Mouse (Mus musculus): ENCODE data around the gene Eps15. TPM values are rescaled to one million over a fixed set of nuclear protein-coding genes. Genes with fewer than 3 reads are reported as not detected.
A peak's percentile ranks its signal among the peaks of the same experiment; 100 is the strongest.

Gene Eps15
- polyA plus RNA-seq, 1 experiment from 2014 or later, result 27.9 TPM

DNA sequence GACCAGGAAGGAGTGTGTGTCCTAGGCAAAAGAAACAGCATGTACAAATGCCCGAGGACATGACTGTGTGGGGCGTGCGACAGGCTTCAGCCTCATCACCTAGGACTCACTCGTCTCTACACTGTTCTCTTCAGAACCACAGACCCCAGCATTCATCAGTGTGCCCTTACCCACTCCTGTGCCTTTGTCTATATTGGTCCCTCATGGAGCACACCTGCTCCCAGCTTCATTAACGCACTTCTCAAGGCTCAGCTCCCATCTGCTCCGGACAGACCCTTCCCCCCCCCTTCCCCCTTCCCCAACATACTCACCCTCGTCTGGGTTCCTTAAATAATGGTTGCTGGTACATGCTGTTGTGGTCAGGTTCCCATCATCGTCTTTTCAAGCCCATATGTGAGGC lies 125.3 kb downstream of the Eps15 start:
- Histone ChIP-seq H3K36me3 (ENCODE audit: control insufficient read depth, insufficient read depth, low read length) (no peaks in the 10 kb centered on the region), H3K9me3 (ENCODE audit: control insufficient read depth, low read length) (no peaks in the 10 kb centered on the region), H3K27me3 (replicated peaks; ENCODE audit: control insufficient read depth, insufficient read depth, low read length) (no peaks in the 10 kb centered on the region), H3K9ac (ENCODE audit: low read depth, low read length) (0 out of 2 replicates have a peak overlapping the region, but pooled peaks have one; percentile 76), H3K4me2 (ENCODE audit: low read depth, low read length) (peak overlapping the region; percentile 98), H3K4me3 (ENCODE audit: low read length) (peak overlapping the region; percentile 66), H3K4me1 (ENCODE audit: control insufficient read depth, insufficient read depth, low read length) (peaks cover 12% of the 10 kb centered on the region; the same call in 1 of the 2 replicates), H3K27ac (ENCODE audit: low read length) (peak overlapping the region; percentile 87)
- ATAC-seq, result no peak
- 58% methylated on average over 8 of the region's 8 CpGs for WGBS

DNA sequence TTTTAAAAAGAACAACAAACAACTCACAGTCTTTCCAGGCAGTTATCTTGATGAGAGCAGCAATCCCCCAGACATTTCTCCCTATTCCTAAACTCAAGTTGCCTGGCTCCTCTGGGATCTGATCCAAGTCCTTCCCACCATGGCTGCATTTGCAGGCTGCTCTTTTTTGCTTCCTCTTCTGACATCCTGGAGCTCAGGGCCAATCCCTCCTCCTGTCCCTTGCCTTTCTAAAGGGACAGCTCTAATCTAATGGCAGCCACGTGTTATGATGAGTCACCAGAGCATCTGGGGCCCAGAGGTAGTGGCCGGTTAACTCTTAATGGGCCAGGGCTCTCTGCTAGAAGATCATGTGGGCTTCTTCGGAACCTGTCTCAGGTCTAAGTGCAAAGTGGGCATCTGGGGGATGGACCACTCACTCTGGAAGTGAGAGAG lies 126.0 kb downstream of the Eps15 start:
- H3K4me1 ChIP-seq (ENCODE audit: control insufficient read depth, insufficient read depth, low read length), result peaks cover 17% of the 10 kb centered on the region
- H3K27me3 ChIP-seq (replicated peaks; ENCODE audit: control insufficient read depth, insufficient read depth, low read length), result no peaks in the 10 kb centered on the region
- peak overlapping the region; percentile 98 for H3K4me2 ChIP-seq (ENCODE audit: low read depth, low read length)
- H3K9me3 ChIP-seq (ENCODE audit: control insufficient read depth, low read length), result no peaks in the 10 kb centered on the region
- peak overlapping the region; percentile 66 for H3K4me3 ChIP-seq (ENCODE audit: low read length)
- peak overlapping the region; percentile 87 for H3K27ac ChIP-seq (ENCODE audit: low read length)
- peak; percentile 91 for ATAC-seq
- 1% methylated on average over 3 of the region's 3 CpGs for WGBS
- H3K9ac ChIP-seq (ENCODE audit: low read depth, low read length), result peak overlapping the region; percentile 76
- no peaks in the 10 kb centered on the region for H3K36me3 ChIP-seq (ENCODE audit: control insufficient read depth, insufficient read depth, low read length)

DNA sequence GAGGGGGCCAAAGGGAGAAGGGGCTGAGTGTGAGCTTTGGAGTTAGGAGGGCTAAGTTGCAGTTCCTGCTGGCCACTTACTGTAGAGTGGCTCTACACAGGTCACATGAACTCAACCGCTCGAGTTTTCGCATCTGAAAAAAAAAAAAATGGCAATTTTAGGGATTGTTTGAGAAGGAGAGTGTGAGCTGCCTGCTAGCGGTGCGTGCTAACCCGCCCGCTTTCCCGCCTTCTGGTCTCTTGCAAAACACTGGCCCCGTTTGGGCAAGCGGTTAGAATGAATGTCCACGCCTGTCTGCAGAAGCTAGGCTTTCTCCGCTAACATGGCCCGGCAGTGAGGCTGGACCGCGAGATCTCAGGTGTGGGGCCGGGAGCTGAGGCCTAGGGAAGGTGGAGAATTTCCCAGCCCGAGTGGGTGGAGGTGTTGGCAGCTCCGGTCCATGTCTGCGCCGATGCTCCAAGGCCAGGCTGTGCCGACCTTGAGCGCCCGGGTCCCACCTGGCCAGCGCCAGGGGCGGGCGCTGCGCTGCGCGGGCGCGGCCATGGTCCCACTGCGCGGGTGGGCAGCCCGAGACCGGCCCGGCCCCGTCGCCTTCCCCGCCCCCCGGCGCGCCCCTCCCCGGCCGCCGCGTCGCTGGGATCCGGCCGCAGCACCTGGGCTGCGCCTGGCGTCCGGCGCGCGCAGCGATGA lies 126.6 kb downstream of the Eps15 start, which contains the start of gene Ttc39a:
TSS of gene Ttc39a (plus strand) at position 138 of the 690 bp plus-strand sequence.
- Histone ChIP-seq H3K4me1 (ENCODE audit: control insufficient read depth, insufficient read depth, low read length) (peaks cover 22% of the 10 kb centered on the region), H3K9ac (ENCODE audit: low read depth, low read length) (peak within 1 kb of the TSS; percentile 76), H3K27me3 (replicated peaks; ENCODE audit: control insufficient read depth, insufficient read depth, low read length) (no peaks in the 10 kb centered on the region), H3K9me3 (ENCODE audit: control insufficient read depth, low read length) (no peaks in the 10 kb centered on the region), H3K27ac (ENCODE audit: low read length) (peak within 1 kb of the TSS; percentile 87), H3K36me3 (ENCODE audit: control insufficient read depth, insufficient read depth, low read length) (no peaks in the 10 kb centered on the region), H3K4me3 (ENCODE audit: low read length) (peak within 1 kb of the TSS; percentile 66), H3K4me2 (ENCODE audit: low read depth, low read length) (peak within 1 kb of the TSS; percentile 98)
- WGBS, result under 1% methylated on average over 56 of the region's 56 CpGs
- peak; percentile 66 for ATAC-seq

DNA sequence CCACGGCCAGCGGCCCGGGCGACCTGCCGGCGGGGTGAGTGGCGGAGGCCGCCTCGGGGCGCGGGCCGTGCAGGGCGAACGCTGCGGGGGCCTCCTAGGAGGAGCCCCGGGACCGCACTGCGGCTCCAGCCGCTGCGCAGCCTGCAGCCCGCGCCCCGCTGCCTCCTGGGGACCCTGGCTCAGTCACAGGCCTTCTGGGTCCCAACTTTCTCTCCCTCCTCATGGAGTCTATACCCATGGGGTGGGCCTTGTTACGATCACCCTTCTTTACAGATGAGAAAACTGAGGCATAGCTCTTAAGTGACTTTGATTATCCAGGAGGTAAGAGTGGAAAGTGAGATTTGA lies 127.1 kb downstream of the Eps15 start:
- Histone ChIP-seq H3K9ac (ENCODE audit: low read depth, low read length) (peak overlapping the region; percentile 76), H3K9me3 (ENCODE audit: control insufficient read depth, low read length) (no peaks in the 10 kb centered on the region), H3K4me1 (ENCODE audit: control insufficient read depth, insufficient read depth, low read length) (peaks cover 27% of the 10 kb centered on the region), H3K4me3 (ENCODE audit: low read length) (peak overlapping the region; percentile 66), H3K36me3 (ENCODE audit: control insufficient read depth, insufficient read depth, low read length) (no peaks in the 10 kb centered on the region), H3K4me2 (ENCODE audit: low read depth, low read length) (peak overlapping the region; percentile 98), H3K27me3 (replicated peaks; ENCODE audit: control insufficient read depth, insufficient read depth, low read length) (no peaks in the 10 kb centered on the region), H3K27ac (ENCODE audit: low read length) (peak overlapping the region; percentile 87)
- 2% methylated on average over 24 of the region's 24 CpGs for WGBS
- ATAC-seq, result peak; percentile 10

DNA sequence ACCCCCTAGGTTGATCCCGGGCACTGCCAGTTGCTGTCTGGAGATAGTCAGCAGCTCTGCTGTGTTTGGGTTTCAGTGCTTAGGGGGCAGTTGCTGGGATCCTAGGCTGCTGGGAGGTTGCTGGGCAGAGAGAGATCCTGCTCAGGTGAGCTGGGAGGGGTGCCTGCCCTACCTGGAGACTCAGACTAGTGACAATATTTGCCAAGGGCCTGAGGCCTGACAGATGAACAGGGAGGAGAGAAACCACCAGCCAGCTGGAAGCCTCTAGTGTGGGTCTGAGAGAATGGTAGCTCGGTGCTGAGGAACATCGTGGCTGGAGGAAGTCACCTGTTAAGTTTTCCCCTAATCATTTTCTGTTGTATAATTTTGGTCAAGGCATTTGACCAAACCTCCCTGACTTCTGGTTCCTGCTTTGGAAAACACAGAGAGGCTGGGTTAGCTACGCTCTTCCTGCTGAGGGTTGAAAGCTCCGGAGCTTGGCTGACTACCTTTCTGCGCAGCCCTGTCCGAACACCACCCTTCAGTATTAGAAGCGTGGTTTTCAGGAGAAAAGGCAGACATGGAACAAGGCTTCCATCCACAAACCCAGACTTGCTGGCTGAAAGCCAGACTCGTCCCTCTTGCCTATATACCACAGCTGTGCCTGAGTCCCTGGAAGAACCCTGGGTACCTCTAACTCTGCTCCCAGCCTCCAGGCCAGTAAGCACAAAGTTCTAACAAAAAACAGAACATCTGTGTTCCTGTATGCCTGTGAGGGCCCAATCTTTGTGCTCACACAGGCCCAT lies 127.8 kb downstream of the Eps15 start:
- H3K9me3 ChIP-seq (ENCODE audit: control insufficient read depth, low read length), result no peaks in the 10 kb centered on the region
- no peaks in the 10 kb centered on the region for H3K27me3 ChIP-seq (replicated peaks; ENCODE audit: control insufficient read depth, insufficient read depth, low read length)
- H3K36me3 ChIP-seq (ENCODE audit: control insufficient read depth, insufficient read depth, low read length), result no peaks in the 10 kb centered on the region
- peak overlapping the region; percentile 76 for H3K9ac ChIP-seq (ENCODE audit: low read depth, low read length)
- H3K4me1 ChIP-seq (ENCODE audit: control insufficient read depth, insufficient read depth, low read length), result peaks cover 29% of the 10 kb centered on the region
- peak overlapping the region; percentile 87 for H3K27ac ChIP-seq (ENCODE audit: low read length)
- peak overlapping the region; percentile 98 for H3K4me2 ChIP-seq (ENCODE audit: low read depth, low read length)
- H3K4me3 ChIP-seq (ENCODE audit: low read length), result peak overlapping the region; percentile 66
- WGBS, result 49% methylated on average over 9 of the region's 9 CpGs
- no peak for ATAC-seq

DNA sequence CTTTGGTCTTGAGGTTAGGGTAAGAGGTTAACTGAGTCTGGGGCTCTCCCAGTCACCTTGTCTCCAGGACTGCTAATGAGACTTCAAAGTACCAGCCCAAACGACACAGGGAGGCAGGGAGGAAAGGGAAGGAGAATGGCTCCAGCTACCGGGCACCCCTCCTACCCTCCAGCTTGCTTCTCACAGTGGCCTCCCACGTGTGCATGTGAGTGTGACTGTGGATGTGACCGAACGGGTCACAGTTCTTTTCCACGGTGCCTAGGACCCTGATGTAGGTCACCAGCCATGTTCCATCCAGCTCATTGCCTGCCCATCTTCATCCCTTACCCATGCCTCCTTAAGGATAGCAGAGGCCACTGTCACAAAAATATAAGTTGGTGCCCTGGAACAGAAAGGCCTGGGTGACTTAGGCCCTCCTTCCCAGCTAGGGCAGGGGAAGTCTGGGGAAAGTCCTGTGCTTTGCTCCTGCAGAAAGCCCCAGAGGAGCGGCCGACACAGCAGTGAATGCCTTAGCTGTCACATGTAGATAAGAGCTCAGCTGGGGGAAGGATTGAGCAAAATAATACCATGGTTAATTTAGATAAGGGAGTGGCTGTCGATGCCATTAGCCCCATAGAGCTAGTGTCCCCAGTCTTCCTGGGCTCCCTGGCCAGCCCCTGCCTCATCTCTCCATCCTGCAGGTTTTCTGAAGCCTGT lies 130.8 kb downstream of the Eps15 start:
- WGBS, result 60% methylated on average over 9 of the region's 9 CpGs
- H3K9me3 ChIP-seq (ENCODE audit: control insufficient read depth, low read length), result no peaks in the 10 kb centered on the region
- peak overlapping the region; percentile 33; the same call in 1 of the 2 replicates for H3K9ac ChIP-seq (ENCODE audit: low read depth, low read length)
- ATAC-seq, result peak; percentile 29
- no peaks in the 10 kb centered on the region for H3K27me3 ChIP-seq (replicated peaks; ENCODE audit: control insufficient read depth, insufficient read depth, low read length)
- no peak overlapping the region for H3K4me3 ChIP-seq (ENCODE audit: low read length)
- H3K4me2 ChIP-seq (ENCODE audit: low read depth, low read length), result no peak overlapping the region
- no peak overlapping the region for H3K27ac ChIP-seq (ENCODE audit: low read length)
- H3K4me1 ChIP-seq (ENCODE audit: control insufficient read depth, insufficient read depth, low read length), result peaks cover 29% of the 10 kb centered on the region
- no peaks in the 10 kb centered on the region for H3K36me3 ChIP-seq (ENCODE audit: control insufficient read depth, insufficient read depth, low read length)

DNA sequence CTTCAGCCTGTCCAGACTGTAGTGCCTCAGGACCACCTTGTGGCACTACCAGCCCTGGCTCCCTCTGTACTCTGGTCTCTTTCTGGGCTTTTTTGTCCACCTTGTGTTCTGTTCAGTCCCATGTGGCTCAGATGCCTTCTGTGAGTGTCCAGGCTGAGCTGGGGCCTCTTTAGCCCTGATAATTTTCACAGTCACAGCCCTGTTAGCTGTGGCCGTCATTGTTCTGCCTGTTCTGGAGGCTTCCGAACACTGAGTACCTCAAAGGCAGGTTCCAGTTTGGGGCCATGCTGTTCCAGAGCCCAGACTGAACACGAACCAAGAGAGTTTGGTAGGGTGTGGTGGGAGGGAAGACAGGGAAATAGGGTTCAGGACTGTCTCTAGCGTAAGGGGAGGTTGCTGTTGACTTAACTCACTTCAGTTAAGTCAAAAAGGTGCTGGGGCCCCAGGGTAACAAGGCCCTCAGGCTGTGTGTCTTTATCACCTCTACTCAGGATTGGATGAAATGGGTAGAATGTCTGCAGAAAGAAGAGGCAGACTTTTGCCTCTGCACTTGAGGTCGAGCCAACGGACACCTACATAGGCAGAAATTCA lies 131.4 kb downstream of the Eps15 start:
- no peak overlapping the region for H3K4me2 ChIP-seq (ENCODE audit: low read depth, low read length)
- peak overlapping the region; percentile 33; the same call in 1 of the 2 replicates for H3K9ac ChIP-seq (ENCODE audit: low read depth, low read length)
- H3K9me3 ChIP-seq (ENCODE audit: control insufficient read depth, low read length), result no peaks in the 10 kb centered on the region
- H3K27me3 ChIP-seq (replicated peaks; ENCODE audit: control insufficient read depth, insufficient read depth, low read length), result no peaks in the 10 kb centered on the region
- H3K4me1 ChIP-seq (ENCODE audit: control insufficient read depth, insufficient read depth, low read length), result peaks cover 28% of the 10 kb centered on the region
- no peak for ATAC-seq
- H3K36me3 ChIP-seq (ENCODE audit: control insufficient read depth, insufficient read depth, low read length), result no peaks in the 10 kb centered on the region
- no peak overlapping the region for H3K4me3 ChIP-seq (ENCODE audit: low read length)
- 80% methylated on average over 6 of the region's 6 CpGs for WGBS
- no peak overlapping the region for H3K27ac ChIP-seq (ENCODE audit: low read length)

DNA sequence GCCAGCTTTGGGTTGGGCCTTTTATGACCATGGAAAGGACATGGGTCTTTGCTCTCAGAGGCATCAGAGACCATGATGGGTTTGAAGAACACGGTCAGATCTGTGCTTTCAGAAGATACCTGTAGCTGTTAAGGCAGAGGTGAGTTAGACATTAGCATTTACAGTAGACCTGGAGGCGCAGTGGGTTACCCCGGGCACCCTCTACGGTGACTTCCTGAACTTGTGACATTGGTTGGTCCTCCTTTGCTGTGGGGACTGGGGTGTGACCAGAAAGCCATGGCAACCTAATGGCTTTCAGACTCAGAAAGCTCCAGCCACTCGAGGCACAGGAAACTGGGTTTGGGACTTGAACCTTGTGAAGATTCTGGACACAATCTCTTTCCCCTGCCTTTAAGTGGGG lies 132.2 kb downstream of the Eps15 start:
- Histone ChIP-seq H3K4me1 (ENCODE audit: control insufficient read depth, insufficient read depth, low read length) (peaks cover 27% of the 10 kb centered on the region), H3K36me3 (ENCODE audit: control insufficient read depth, insufficient read depth, low read length) (no peaks in the 10 kb centered on the region), H3K9ac (ENCODE audit: low read depth, low read length) (no peak overlapping the region), H3K27me3 (replicated peaks; ENCODE audit: control insufficient read depth, insufficient read depth, low read length) (no peaks in the 10 kb centered on the region), H3K27ac (ENCODE audit: low read length) (no peak overlapping the region), H3K9me3 (ENCODE audit: control insufficient read depth, low read length) (no peaks in the 10 kb centered on the region), H3K4me2 (ENCODE audit: low read depth, low read length) (no peak overlapping the region), H3K4me3 (ENCODE audit: low read length) (no peak overlapping the region)
- WGBS, result 87% methylated on average over 5 of the region's 5 CpGs
- ATAC-seq, result no peak

DNA sequence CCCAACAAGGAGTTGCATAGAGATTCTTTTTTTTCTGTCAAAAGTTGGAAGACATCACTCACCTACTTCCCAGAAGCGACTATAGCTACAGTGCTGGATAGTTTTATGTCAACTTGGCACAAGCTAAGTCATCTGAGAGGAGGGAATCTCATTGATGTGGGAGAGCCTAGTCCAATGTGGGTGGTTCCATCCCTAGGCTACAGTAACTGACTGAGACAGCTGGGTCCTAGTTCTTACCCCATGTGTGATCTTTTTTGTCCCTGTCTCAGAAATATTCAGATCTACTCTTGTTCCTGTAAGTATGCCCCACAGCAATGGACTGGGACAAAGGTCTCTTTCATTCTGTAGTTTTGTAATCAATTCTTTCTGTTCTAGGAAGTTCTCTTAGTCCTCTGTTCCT lies 137.9 kb downstream of the Eps15 start:
- H3K27ac ChIP-seq (ENCODE audit: low read length), result no peak overlapping the region
- no peak for ATAC-seq
- WGBS, result 83% methylated on average over 1 of the region's 1 CpGs
- no peaks in the 10 kb centered on the region for H3K36me3 ChIP-seq (ENCODE audit: control insufficient read depth, insufficient read depth, low read length)
- H3K4me3 ChIP-seq (ENCODE audit: low read length), result no peak overlapping the region
- H3K9ac ChIP-seq (ENCODE audit: low read depth, low read length), result no peak overlapping the region
- H3K9me3 ChIP-seq (ENCODE audit: control insufficient read depth, low read length), result no peaks in the 10 kb centered on the region
- H3K4me2 ChIP-seq (ENCODE audit: low read depth, low read length), result no peak overlapping the region
- H3K4me1 ChIP-seq (ENCODE audit: control insufficient read depth, insufficient read depth, low read length), result no peaks in the 10 kb centered on the region
- no peaks in the 10 kb centered on the region for H3K27me3 ChIP-seq (replicated peaks; ENCODE audit: control insufficient read depth, insufficient read depth, low read length)
